Comparison of ENCODE assay signal across 8 mouse cellular contexts in genomic region chr7:29318115-29318911, GRCm38 (mm10). TPM values are rescaled to one million over a fixed set of nuclear protein-coding genes. Genes with fewer than 3 reads are reported as not detected.
DNase-seq lines count a peak whose midpoint lies in the region; ATAC-seq and TF ChIP-seq lines count a peak whose summit lies in the region.

No protein-coding gene starts in this region.

- DNase-seq in heart, adult 8-10 months (ENCODE audit: low spot score), result no peak
- DNase-seq in embryo, embryonic 11 days, result peak; percentile 60
- peak; percentile 21 for DNase-seq in heart, postnatal 0 days (ENCODE audit: low spot score)
- no peak for DNase-seq in liver, embryonic 13.5 days
- DNase-seq in thymus, postnatal 4 days, result peak; percentile 81
- no peak for DNase-seq in adrenal gland, postnatal 4 days (ENCODE audit: low spot score in 2 of 2)

- peak overlapping the region; percentile 51; the same call in 1 of the 2 replicates for H3K9ac ChIP-seq in heart, embryonic 13.5 days
- 0 out of 2 replicates have a peak overlapping the region, but pooled peaks have one; percentile 16 for H3K9ac ChIP-seq in heart, postnatal 0 days (replicated peaks; ENCODE audit: low read depth, low read length)
- peak overlapping the region; percentile 50 for H3K9ac ChIP-seq in liver, embryonic 13.5 days
- 0 out of 2 replicates have a peak overlapping the region, but pooled peaks have one; percentile 36 for H3K9ac ChIP-seq in neural tube, embryonic 12.5 days

- H3K4me2 ChIP-seq in heart, embryonic 13.5 days, result peak overlapping the region; percentile 51
- peak overlapping the region; percentile 39 for H3K4me2 ChIP-seq in heart, postnatal 0 days (ENCODE audit: low read depth, low read length)
- peak overlapping the region; percentile 59 for H3K4me2 ChIP-seq in liver, embryonic 13.5 days
- peak overlapping the region; percentile 55 for H3K4me2 ChIP-seq in neural tube, embryonic 12.5 days (replicated peaks)

- ATAC-seq in heart, embryonic 13.5 days (ENCODE audit: extremely low read depth, insufficient number of reproducible peaks, low FRiP score, low TSS enrichment), result no peak
- peak; percentile 36; the same call in 1 of the 2 replicates for ATAC-seq in heart, postnatal 0 days (ENCODE audit: insufficient read depth, low read depth)
- ATAC-seq in liver, embryonic 13.5 days (ENCODE audit: low read depth), result peak; percentile 49
- ATAC-seq in neural tube, embryonic 12.5 days (ENCODE audit: low FRiP score, low read depth), result peak; percentile 6; the same call in 1 of the 2 replicates

- H3K4me3 ChIP-seq in heart, embryonic 13.5 days, result peak overlapping the region; percentile 10
- H3K4me3 ChIP-seq in heart, postnatal 0 days (ENCODE audit: low read depth, low read length), result peak overlapping the region; percentile 10; the same call in 1 of the 2 replicates
- H3K4me3 ChIP-seq in liver, embryonic 13.5 days (replicated peaks), result peak overlapping the region; percentile 25
- H3K4me3 ChIP-seq in neural tube, embryonic 12.5 days, result peak overlapping the region; percentile 2; the same call in 1 of the 2 replicates

- H3K36me3 ChIP-seq in heart, embryonic 13.5 days, result no peaks in the 10 kb centered on the region
- H3K36me3 ChIP-seq in heart, postnatal 0 days (replicated peaks; ENCODE audit: control insufficient read depth, insufficient read depth, low read length), result no peaks in the 10 kb centered on the region
- no peaks in the 10 kb centered on the region; the same call in 1 of the 2 replicates for H3K36me3 ChIP-seq in liver, embryonic 13.5 days
- peaks cover 22% of the 10 kb centered on the region for H3K36me3 ChIP-seq in neural tube, embryonic 12.5 days

- no peak for TF ChIP-seq EP300 in heart, postnatal 0 days (IDR thresholded peaks at IDR 0.05; ENCODE audit: low read depth)

- H3K4me1 ChIP-seq in heart, embryonic 13.5 days, result peaks cover 33% of the 10 kb centered on the region
- peaks cover 22% of the 10 kb centered on the region for H3K4me1 ChIP-seq in heart, postnatal 0 days (ENCODE audit: control insufficient read depth, insufficient read depth)
- peaks cover 42% of the 10 kb centered on the region for H3K4me1 ChIP-seq in liver, embryonic 13.5 days (replicated peaks)
- H3K4me1 ChIP-seq in neural tube, embryonic 12.5 days, result peaks cover 76% of the 10 kb centered on the region

- peaks cover 69% of the 10 kb centered on the region for H3K27me3 ChIP-seq in heart, embryonic 13.5 days (replicated peaks)
- H3K27me3 ChIP-seq in heart, postnatal 0 days (ENCODE audit: control insufficient read depth, insufficient read depth, low read length), result peaks cover 45% of the 10 kb centered on the region
- H3K27me3 ChIP-seq in liver, embryonic 13.5 days, result no peaks in the 10 kb centered on the region
- no peaks in the 10 kb centered on the region for H3K27me3 ChIP-seq in neural tube, embryonic 12.5 days (replicated peaks)

- no peak for TF ChIP-seq CTCF in heart, postnatal 0 days (IDR thresholded peaks at IDR 0.05; ENCODE audit: low read depth)

- WGBS in heart, embryonic 13.5 days, result 3% methylated on average over 18 of the region's 18 CpGs
- WGBS in heart, postnatal 0 days, result 4% methylated on average over 18 of the region's 18 CpGs
- 2% methylated on average over 18 of the region's 18 CpGs for WGBS in liver, embryonic 13.5 days (ENCODE audit: insufficient replicate concordance)
- WGBS in neural tube, embryonic 12.5 days, result 1% methylated on average over 18 of the region's 18 CpGs

- H3K9me3 ChIP-seq in heart, embryonic 13.5 days, result no peaks in the 10 kb centered on the region
- no peaks in the 10 kb centered on the region for H3K9me3 ChIP-seq in heart, postnatal 0 days (replicated peaks; ENCODE audit: control insufficient read depth, low read length)
- H3K9me3 ChIP-seq in liver, embryonic 13.5 days (replicated peaks), result no peaks in the 10 kb centered on the region
- H3K9me3 ChIP-seq in neural tube, embryonic 12.5 days, result no peaks in the 10 kb centered on the region

- peak overlapping the region; percentile 40; the same call in 1 of the 2 replicates for H3K27ac ChIP-seq in heart, embryonic 13.5 days (replicated peaks)
- H3K27ac ChIP-seq in heart, postnatal 0 days (ENCODE audit: low read depth), result 0 out of 2 replicates have a peak overlapping the region, but pooled peaks have one; percentile 25
- 0 out of 2 replicates have a peak overlapping the region, but pooled peaks have one; percentile 18 for H3K27ac ChIP-seq in liver, embryonic 13.5 days
- peak overlapping the region; percentile 89 for H3K27ac ChIP-seq in neural tube, embryonic 12.5 days

RNA-seq across cellular contexts. Expression of gene Dpf1, which starts 14.6 kb away (rescaled TPM):
- 2.0 and 3.7 TPM in 2 replicates for polyA plus RNA-seq in heart, embryonic 13.5 days (2015; fragmentation: Nextera tagmentation; extraction: Ambion mirVana)
- total RNA-seq in heart, adult 8-10 months (2022), result under 1 TPM in 3 of 4 experiments, not detected in 1; 0.13 to 0.23 (median 0.22) TPM
- total RNA-seq in heart, postnatal 0 days (2014; rRNA removed; ENCODE audit: low replicate concordance), result not detected in 2 replicates
- polyA plus RNA-seq in heart, postnatal 0 days (2015; fragmentation: Nextera tagmentation; extraction: Ambion mirVana), result 0.41 and 0.61 TPM in 2 replicates
- polyA plus RNA-seq in liver, embryonic 13.5 days (2015; fragmentation: Nextera tagmentation; extraction: Ambion mirVana), result 1.7 and 2.3 TPM in 2 replicates
- 105 and 118 TPM in 2 replicates for polyA plus RNA-seq in neural tube, embryonic 12.5 days (2016; fragmentation: Nextera tagmentation; extraction: Ambion mirVana)
- total RNA-seq in adrenal gland, postnatal 4 days (2021), result 1 to 10 TPM; 5.0 to 5.7 TPM

RNA-seq across cellular contexts. Expression of gene Ppp1r14a, which starts 29.2 kb away (rescaled TPM):
- polyA plus RNA-seq in heart, embryonic 13.5 days (2015; fragmentation: Nextera tagmentation; extraction: Ambion mirVana), result 13.3 and 14.9 TPM in 2 replicates
- 10 to 100 TPM in 1 of 4 experiments, 1 to 10 TPM in 3; 5.4 to 10.1 (median 7.1) TPM for total RNA-seq in heart, adult 8-10 months (2022)
- 7.8 and 61.8 TPM in 2 replicates for total RNA-seq in heart, postnatal 0 days (2014; rRNA removed; ENCODE audit: low replicate concordance)
- 17.9 and 18.0 TPM in 2 replicates for polyA plus RNA-seq in heart, postnatal 0 days (2015; fragmentation: Nextera tagmentation; extraction: Ambion mirVana)
- 3.2 and 3.6 TPM in 2 replicates for polyA plus RNA-seq in liver, embryonic 13.5 days (2015; fragmentation: Nextera tagmentation; extraction: Ambion mirVana)
- 57.5 and 72.1 TPM in 2 replicates for polyA plus RNA-seq in neural tube, embryonic 12.5 days (2016; fragmentation: Nextera tagmentation; extraction: Ambion mirVana)
- total RNA-seq in adrenal gland, postnatal 4 days (2021), result 10 to 100 TPM; 14.3 to 15.0 TPM

RNA-seq across cellular contexts. Expression of gene Spint2, which starts 36.6 kb away (rescaled TPM):
- polyA plus RNA-seq in heart, embryonic 13.5 days (2015; fragmentation: Nextera tagmentation; extraction: Ambion mirVana), result 111 and 116 TPM in 2 replicates
- 10 to 100 TPM; 47.3 to 54.5 (median 53.2) TPM for total RNA-seq in heart, adult 8-10 months (2022)
- 30.1 and 46.6 TPM in 2 replicates for total RNA-seq in heart, postnatal 0 days (2014; rRNA removed; ENCODE audit: low replicate concordance)
- 81.6 and 83.2 TPM in 2 replicates for polyA plus RNA-seq in heart, postnatal 0 days (2015; fragmentation: Nextera tagmentation; extraction: Ambion mirVana)
- polyA plus RNA-seq in liver, embryonic 13.5 days (2015; fragmentation: Nextera tagmentation; extraction: Ambion mirVana), result 24.9 and 25.2 TPM in 2 replicates
- polyA plus RNA-seq in neural tube, embryonic 12.5 days (2016; fragmentation: Nextera tagmentation; extraction: Ambion mirVana), result 23.5 and 23.9 TPM in 2 replicates
- total RNA-seq in adrenal gland, postnatal 4 days (2021), result 10 to 100 TPM; 46.1 to 85.1 TPM

Comparison
In these comparisons a context has a peak if more than half of its experiments do, and no peak if none do; other contexts are left out.
1. DNase-seq: peak in embryo, embryonic 11 days (single experiment), heart, postnatal 0 days (single experiment) and thymus, postnatal 4 days (single experiment); none in heart, adult 8-10 months (single experiment), liver, embryonic 13.5 days (single experiment) and adrenal gland, postnatal 4 days (0 of 2).
2. H3K27ac ChIP-seq: peak in every context shown above with its lines; median percentile 89 in neural tube, embryonic 12.5 days; 40 in heart, embryonic 13.5 days; 25 in heart, postnatal 0 days; 18 in liver, embryonic 13.5 days.
3. RNA of gene Dpf1, which starts 14.6 kb away (polyA plus RNA-seq): 105 to 118 TPM in neural tube, embryonic 12.5 days; 2.0 to 3.7 TPM in heart, embryonic 13.5 days, 1.7 to 2.3 TPM in liver, embryonic 13.5 days and 0.41 to 0.61 TPM in heart, postnatal 0 days; every median in the first group is over 10 times any median in the second.
4. Peak in every context shown above with its lines, with median percentiles within 50 percentile points of each other: H3K4me2 ChIP-seq, H3K4me3 ChIP-seq and H3K9ac ChIP-seq.